Mouse (Mus musculus) MEL (cell line): ENCODE data around the gene Scn8a. TPM values are rescaled to one million over a fixed set of nuclear protein-coding genes. Genes with fewer than 3 reads are reported as not detected.
A peak's percentile ranks its signal among the peaks of the same experiment; 100 is the strongest.

ENCODE experiments used
- DNase-seq: peaks from one replicate; pipeline ENCODE4 v3.0.0; 2011; ENCODE audit warnings: low read depth, low spot score
- H3K27ac ChIP-seq: 2 replicates; pipeline ENCODE4 v1.5.1; 2012; ENCODE audit warnings: low read depth, mild to moderate bottlenecking, control low read depth, low read length, moderate library complexity; ENCODE audit not compliant: control insufficient read depth
- H3K27me3 ChIP-seq, 2 experiments: fragments of 150-350 bp in 1 of 2; sonication (generic) in 1 of 2; 2 replicates each; pipeline ENCODE4 v1.6.1; 2012; ENCODE audit warnings: low read length in 2 of 2, mild to moderate bottlenecking in 2 of 2, improper control_type of control experiment in 1 of 2, moderate library complexity in 1 of 2; ENCODE audit not compliant: insufficient read depth in 2 of 2, control insufficient read depth in 1 of 2
- H3K36me3 ChIP-seq, 2 experiments: 2 replicates each; pipeline ENCODE4 v1.6.1; 2012 to 2014; ENCODE audit warnings: low read length in 2 of 2, improper control_type of control experiment in 1 of 2, inconsistent platforms in 1 of 2, mild to moderate bottlenecking in 1 of 2; ENCODE audit not compliant: insufficient read depth in 2 of 2, control insufficient read depth in 1 of 2
- H3K4me1 ChIP-seq, 2 experiments: fragments of 150-350 bp in 1 of 2; sonication (generic) in 1 of 2; 2 replicates each; pipeline ENCODE4 v1.6.1; 2012; ENCODE audit warnings: low read length in 2 of 2, improper control_type of control experiment in 1 of 2, mild to moderate bottlenecking in 1 of 2; ENCODE audit not compliant: insufficient read depth in 2 of 2, control insufficient read depth in 1 of 2
- H3K4me3 ChIP-seq, 2 experiments: fragments of 150-350 bp in 1 of 2; sonication (generic) in 1 of 2; 2 replicates each; pipeline ENCODE4 v1.5.1; 2012; ENCODE audit warnings: low read depth in 2 of 2, low read length in 2 of 2, mild to moderate bottlenecking in 2 of 2, moderate library complexity in 2 of 2, control low read depth in 1 of 2, improper control_type of control experiment in 1 of 2; ENCODE audit not compliant: control insufficient read depth in 1 of 2, insufficient read depth in 1 of 2
- H3K79me2 ChIP-seq: 2 replicates; pipeline ENCODE4 v1.6.1; 2012; ENCODE audit warnings: mild to moderate bottlenecking, low read length, moderate library complexity; ENCODE audit not compliant: control insufficient read depth, poor library complexity, insufficient read depth
- H3K9ac ChIP-seq: 2 replicates; pipeline ENCODE4 v1.6.1; 2012; ENCODE audit warnings: low read depth, mild to moderate bottlenecking, control low read depth, low read length, moderate library complexity; ENCODE audit not compliant: control insufficient read depth, poor library complexity, severe bottlenecking
- H3K9me3 ChIP-seq: fragments of 150-350 bp; sonication (generic); replicated peaks from 2 replicates; pipeline ENCODE4 v1.6.1; 2012; ENCODE audit warnings: mild to moderate bottlenecking, low read length, improper control_type of control experiment, moderate library complexity; ENCODE audit not compliant: insufficient read depth
- CHD1 ChIP-seq: IDR thresholded peaks from 2 replicates; pipeline ENCODE4 v1.6.1; 2012; ENCODE audit warnings: low read depth, mild to moderate bottlenecking, inconsistent platforms, low read length, improper control_type of control experiment
- CHD2 ChIP-seq: IDR thresholded peaks from 2 replicates; pipeline ENCODE4 v1.6.1; 2011; ENCODE audit warnings: low read length, improper control_type of control experiment
- E2F4 ChIP-seq: IDR thresholded peaks from 2 replicates; pipeline ENCODE4 v1.6.1; 2011; ENCODE audit warnings: low read depth, low read length, improper control_type of control experiment, borderline replicate concordance
- ELF1 ChIP-seq: IDR thresholded peaks from 2 replicates; pipeline ENCODE4 v1.6.1; 2014; ENCODE audit warnings: low read depth, mild to moderate bottlenecking, inconsistent platforms, low read length, improper control_type of control experiment, moderate library complexity
- EP300 ChIP-seq, 2 experiments: IDR thresholded peaks; 2 replicates each; pipeline ENCODE4 v1.6.1; 2011; ENCODE audit warnings: improper control_type of control experiment in 2 of 2, low read length in 2 of 2, low read depth in 1 of 2, mild to moderate bottlenecking in 1 of 2
- ETS1 ChIP-seq: IDR thresholded peaks from 2 replicates; pipeline ENCODE4 v1.6.1; 2012; ENCODE audit warnings: low read depth, mild to moderate bottlenecking, inconsistent platforms, low read length, improper control_type of control experiment, moderate library complexity
- GABPA ChIP-seq: IDR thresholded peaks from 2 replicates; pipeline ENCODE4 v1.6.1; 2012; ENCODE audit warnings: low read depth, mild to moderate bottlenecking, inconsistent platforms, low read length, improper control_type of control experiment, moderate library complexity
- GATA1 ChIP-seq: IDR thresholded peaks from 2 replicates; pipeline ENCODE4 v1.6.1; 2011; ENCODE audit warnings: low read depth, low read length, improper control_type of control experiment
- JUND ChIP-seq: IDR thresholded peaks from 2 replicates; pipeline ENCODE4 v1.6.1; 2011; ENCODE audit warnings: low read depth, mild to moderate bottlenecking, improper control_type of control experiment, low read length
- KAT2A ChIP-seq: conservative IDR thresholded peaks from 2 replicates; pipeline ENCODE4 v1.6.1; 2012; ENCODE audit warnings: low read depth, low read length, improper control_type of control experiment, inconsistent platforms
- MAFK ChIP-seq: IDR thresholded peaks from 2 replicates; pipeline ENCODE4 v1.6.1; 2011; ENCODE audit warnings: low read depth, mild to moderate bottlenecking, low read length, improper control_type of control experiment, borderline replicate concordance
- MAZ ChIP-seq: IDR thresholded peaks from 2 replicates; pipeline ENCODE4 v1.6.1; 2012; ENCODE audit warnings: low read depth, mild to moderate bottlenecking, inconsistent platforms, low read length, improper control_type of control experiment
- MXI1 ChIP-seq: IDR thresholded peaks from 2 replicates; pipeline ENCODE4 v1.6.1; 2011; ENCODE audit warnings: mild to moderate bottlenecking, low read depth, low read length, improper control_type of control experiment
- MYB ChIP-seq: IDR thresholded peaks from 2 replicates; pipeline ENCODE4 v1.6.1; 2011; ENCODE audit warnings: mild to moderate bottlenecking, low read depth, low read length, improper control_type of control experiment
- NELFE ChIP-seq: IDR thresholded peaks from 2 replicates; pipeline ENCODE4 v1.6.1; 2011; ENCODE audit warnings: low read depth, low read length, improper control_type of control experiment
- NRF1 ChIP-seq: IDR thresholded peaks from 2 replicates; pipeline ENCODE4 v1.6.1; 2014; ENCODE audit warnings: low read depth, mild to moderate bottlenecking, inconsistent platforms, low read length, improper control_type of control experiment, moderate library complexity; ENCODE audit not compliant: poor library complexity, insufficient read depth, severe bottlenecking
- RAD21 ChIP-seq: IDR thresholded peaks from 2 replicates; pipeline ENCODE4 v1.6.1; 2011; ENCODE audit warnings: mild to moderate bottlenecking, low read depth, low read length, improper control_type of control experiment
- RCOR1 ChIP-seq: IDR thresholded peaks from 2 replicates; pipeline ENCODE4 v1.6.1; 2012; ENCODE audit warnings: low read depth, mild to moderate bottlenecking, inconsistent platforms, low read length, improper control_type of control experiment
- SIN3A ChIP-seq: IDR thresholded peaks from 2 replicates; pipeline ENCODE4 v1.6.1; 2012; ENCODE audit warnings: low read length, improper control_type of control experiment, inconsistent platforms
- SMC3 ChIP-seq: IDR thresholded peaks from 2 replicates; pipeline ENCODE4 v1.6.1; 2011; ENCODE audit warnings: low read depth, low read length, improper control_type of control experiment
- TAL1 ChIP-seq: IDR thresholded peaks from 2 replicates; pipeline ENCODE4 v1.6.1; 2012; ENCODE audit warnings: mild to moderate bottlenecking, inconsistent platforms, low read length, moderate library complexity, mixed read lengths
- TBP ChIP-seq: IDR thresholded peaks from 2 replicates; pipeline ENCODE4 v1.8.0; 2011; ENCODE audit warnings: low read depth, low read length, improper control_type of control experiment
- TCF12 ChIP-seq: IDR thresholded peaks from 2 replicates; pipeline ENCODE4 v1.6.1; 2014; ENCODE audit warnings: low read depth, mild to moderate bottlenecking, inconsistent platforms, low read length, improper control_type of control experiment, moderate library complexity
- USF1 ChIP-seq: IDR thresholded peaks from 2 replicates; pipeline ENCODE4 v1.6.1; 2014; ENCODE audit warnings: low read depth, mild to moderate bottlenecking, inconsistent platforms, low read length, improper control_type of control experiment, moderate library complexity
- ZC3H11A ChIP-seq: IDR thresholded peaks from 2 replicates; pipeline ENCODE4 v1.6.1; 2012; ENCODE audit warnings: low read depth, mild to moderate bottlenecking, inconsistent platforms, low read length, improper control_type of control experiment
- ZKSCAN1 ChIP-seq: IDR thresholded peaks from 2 replicates; pipeline ENCODE4 v1.6.1; 2012; ENCODE audit warnings: low read depth, mild to moderate bottlenecking, inconsistent platforms, low read length, improper control_type of control experiment, moderate library complexity
- ZMIZ1 ChIP-seq: IDR thresholded peaks from 2 replicates; pipeline ENCODE4 v1.6.1; 2012; ENCODE audit warnings: low read depth, mild to moderate bottlenecking, inconsistent platforms, low read length, improper control_type of control experiment, moderate library complexity
- ZNF384 ChIP-seq: IDR thresholded peaks from 2 replicates; pipeline ENCODE4 v1.6.1; 2012; ENCODE audit warnings: low read depth, mild to moderate bottlenecking, inconsistent platforms, low read length, improper control_type of control experiment
- polyA plus RNA-seq, 2 experiments: library from polyadenylated mRNA; stranded (reverse) in 1 of 2; unstranded in 1 of 2; fragments of >175 nt in 1 of 2; fragments of >200 nt in 1 of 2; gene quantifications; 2 replicates each; pipeline versions ENCODE4 v1.2.1 to v1.2.4; 2012; ENCODE audit warnings: low replicate concordance in 2 of 2, low read depth in 1 of 2; ENCODE audit not compliant: insufficient read length in 2 of 2, insufficient read depth in 1 of 2, missing spikeins in 1 of 2
- total RNA-seq: library from RNA; depleted of rRNA; stranded (reverse); fragments of 300-350 nt; gene quantifications from 2 replicates; pipeline ENCODE4 v1.2.3, GENCODE M21; 2012

Scn8a gene
- total and polyA plus RNA-seq, 3 experiments = 0.01 to 0.08 TPM; not detected in 1

- Histone ChIP-seq H3K27me3 (no peaks in the 10 kb centered on the region), H3K79me2 (no peaks in the 10 kb centered on the region), H3K27ac (no peak overlapping the region), H3K4me3 (no peak overlapping the region)
- no peak for TF ChIP-seq CHD1
- no peak for TF ChIP-seq MYB
- no peak for TF ChIP-seq MAFK
- no peak for TF ChIP-seq SIN3A
- TF ChIP-seq RCOR1 = no peak
- TF ChIP-seq USF1 = no peak
- no peak for TF ChIP-seq CHD2
- no peak for TF ChIP-seq RAD21
- no peak for TF ChIP-seq ZC3H11A
- TF ChIP-seq TAL1 = no peak
- TF ChIP-seq ELF1 = no peak
- TF ChIP-seq TBP = no peak
- no peak for TF ChIP-seq SMC3
- no peak for TF ChIP-seq E2F4
- TF ChIP-seq ZKSCAN1 = no peak
- TF ChIP-seq, all 39 proteins: peak for 0
- Histone ChIP-seq H3K9me3 (no peaks in the 10 kb centered on the region), H3K4me1 (no peaks in the 10 kb centered on the region), H3K36me3 (no peaks in the 10 kb centered on the region), H3K9ac (no peak overlapping the region)
- no peak for DNase-seq
Observed at GRCm38 (mm10) chr15:100960958-100961357, 91.3 kb downstream of the Scn8a start.

GRCm38 (mm10) chr15:100961561-100961960 lies 91.9 kb downstream of the Scn8a start:
- Histone ChIP-seq H3K4me1 (no peaks in the 10 kb centered on the region), H3K4me3 (no peak overlapping the region), H3K9ac (no peak overlapping the region), H3K27me3 (no peaks in the 10 kb centered on the region), H3K27ac (no peak overlapping the region), H3K9me3 (no peaks in the 10 kb centered on the region), H3K79me2 (no peaks in the 10 kb centered on the region), H3K36me3 (no peaks in the 10 kb centered on the region)
- DNase-seq = no peak
- TF ChIP-seq SMC3 = 0 out of 2 replicates have a peak, but pooled peaks have one; percentile 8
- no peak for TF ChIP-seq USF1
- TF ChIP-seq ZNF384 = peak; percentile 55

GRCm38 (mm10) chr15:100971443-100971842 lies 101.8 kb downstream of the Scn8a start:
- no peaks in the 10 kb centered on the region for H3K79me2 ChIP-seq
- no peaks in the 10 kb centered on the region for H3K9me3 ChIP-seq
- H3K27me3 ChIP-seq = no peaks in the 10 kb centered on the region
- no peak overlapping the region for H3K9ac ChIP-seq
- no peaks in the 10 kb centered on the region for H3K4me1 ChIP-seq
- H3K27ac ChIP-seq = no peak overlapping the region
- H3K36me3 ChIP-seq = no peaks in the 10 kb centered on the region
- no peak for DNase-seq
- no peak overlapping the region for H3K4me3 ChIP-seq
- no peak for TF ChIP-seq NELFE
- TF ChIP-seq TBP = no peak
- no peak for TF ChIP-seq NRF1
- TF ChIP-seq JUND = no peak
- no peak for TF ChIP-seq GATA1
- TF ChIP-seq MAZ = no peak
- TF ChIP-seq GABPA = no peak
- no peak for TF ChIP-seq KAT2A
- TF ChIP-seq ZMIZ1 = no peak
- no peak for TF ChIP-seq ETS1
- TF ChIP-seq ZNF384 = no peak
- no peak for TF ChIP-seq TCF12
- TF ChIP-seq ZKSCAN1 = no peak
- no peak for TF ChIP-seq MXI1
- TF ChIP-seq EP300 (IDR thresholded peaks at IDR 0.05; ENCODE audit: low read depth in 1 of 2, low read length in 2 of 2) = no peak
- TF ChIP-seq ELF1 = no peak
